Mouse (Mus musculus) limb, embryonic 10.5 days (tissue): Measurements from ENCODE around the gene Tpi1. TPM values are rescaled to one million over a fixed set of nuclear protein-coding genes. Genes with fewer than 3 reads are reported as not detected.

Experiments used
- DNase-seq: peaks from one replicate; pipeline ENCODE4 v3.0.0-alpha.2; 2017; ENCODE audit warnings: low spot score
- H3K27ac ChIP-seq: fragments of 300-500 bp; sonication (generic); 2 replicates; pipeline ENCODE4 v1.5.1; 2016; ENCODE audit warnings: mild to moderate bottlenecking
- H3K27me3 ChIP-seq: fragments of 300-500 bp; sonication (generic); 2 replicates; pipeline ENCODE4 v1.6.1; 2016; ENCODE audit warnings: low read depth, mild to moderate bottlenecking; ENCODE audit not compliant: poor library complexity, severe bottlenecking
- H3K36me3 ChIP-seq: fragments of 300-500 bp; sonication (generic); 2 replicates; pipeline ENCODE4 v1.6.1; 2016; ENCODE audit warnings: mild to moderate bottlenecking, moderate library complexity
- H3K4me1 ChIP-seq: fragments of 300-500 bp; sonication (generic); 2 replicates; pipeline ENCODE4 v1.6.1; 2016
- H3K4me3 ChIP-seq: fragments of 300-500 bp; sonication (generic); 2 replicates; pipeline ENCODE4 v1.5.1; 2016; ENCODE audit warnings: mild to moderate bottlenecking, moderate library complexity
- H3K9me3 ChIP-seq: fragments of 300-500 bp; sonication (generic); replicated peaks from 2 replicates; pipeline ENCODE4 v1.6.1; 2016; ENCODE audit warnings: mild to moderate bottlenecking
- WGBS: fragments of 180-500 bp; shearing (Covaris S2); methylation state at CpG from one replicate; pipeline ENCODE4 v1.1.7; 2016; 5-methylcytosine and 5-hydroxymethylcytosine counted together
- polyA plus RNA-seq: library from polyadenylated mRNA; unstranded; fragments of >200 nt; fragmentation: Nextera tagmentation; extraction: Ambion mirVana; gene quantifications from 2 replicates; pipeline ENCODE4 v1.2.1, GENCODE M21; 2016

Tpi1 gene
- polyA plus RNA-seq, 1 experiment from 2014 or later, result 831 TPM

- peak within 1 kb of the TSS; percentile 80 for H3K4me3 ChIP-seq
- H3K9me3 ChIP-seq, result no peaks in the 10 kb centered on the region
- DNase-seq, result peak; percentile 96
- H3K4me1 ChIP-seq, result peaks cover 34% of the 10 kb centered on the region
- under 1% methylated on average over 55 of the region's 55 CpGs for WGBS
- H3K36me3 ChIP-seq, result peaks cover 64% of the 10 kb centered on the region
- no peaks in the 10 kb centered on the region for H3K27me3 ChIP-seq
- H3K27ac ChIP-seq, result peak within 1 kb of the TSS; percentile 90
Measured at GRCm38 (mm10) chr6:124828868-124829798, 15.0 kb upstream of the Tpi1 start, which contains the start of the genes Usp5 and Cdca3. Gene Usp5 (minus strand): TSS chr6:124829484. Gene Cdca3 (plus strand): TSS chr6:124829547.

GRCm38 (mm10) chr6:124828101-124828592, 14.1 kb upstream of the Tpi1 start:
- H3K9me3 ChIP-seq, result no peaks in the 10 kb centered on the region
- peaks cover 64% of the 10 kb centered on the region for H3K36me3 ChIP-seq
- peak overlapping the region; percentile 90 for H3K27ac ChIP-seq
- H3K27me3 ChIP-seq, result no peaks in the 10 kb centered on the region
- WGBS, result 25% methylated on average over 10 of the region's 10 CpGs
- DNase-seq, result peak; percentile 53
- peaks cover 30% of the 10 kb centered on the region for H3K4me1 ChIP-seq
- peak overlapping the region; percentile 80 for H3K4me3 ChIP-seq

- H3K27me3 ChIP-seq, result no peaks in the 10 kb centered on the region
Measured at GRCm38 (mm10) chr6:124822049-124822448, 8.0 kb upstream of the Tpi1 start.

GRCm38 (mm10) chr6:124820891-124821290, 6.8 kb upstream of the Tpi1 start:
- H3K9me3 ChIP-seq, result no peaks in the 10 kb centered on the region
- H3K4me1 ChIP-seq, result no peaks in the 10 kb centered on the region
- no peak overlapping the region for H3K27ac ChIP-seq
- H3K4me3 ChIP-seq, result no peak overlapping the region
- no peak for DNase-seq
- WGBS, result 94% methylated on average over 5 of the region's 5 CpGs
- peaks cover 100% of the 10 kb centered on the region for H3K36me3 ChIP-seq
- H3K27me3 ChIP-seq, result no peaks in the 10 kb centered on the region

More at GRCm38 (mm10) chr6:124822049-124822448, 8.0 kb upstream of the Tpi1 start:
- Histone ChIP-seq H3K36me3 (peaks cover 99% of the 10 kb centered on the region), H3K4me3 (no peak overlapping the region), H3K4me1 (no peaks in the 10 kb centered on the region), H3K27ac (no peak overlapping the region), H3K9me3 (no peaks in the 10 kb centered on the region)
- DNase-seq, result no peak
- WGBS, result 98% methylated on average over 4 of the region's 4 CpGs

- WGBS, result 89% methylated on average over 8 of the region's 8 CpGs
- no peak for DNase-seq
- no peaks in the 10 kb centered on the region for H3K9me3 ChIP-seq
- peaks cover 84% of the 10 kb centered on the region for H3K36me3 ChIP-seq
- no peaks in the 10 kb centered on the region for H3K27me3 ChIP-seq
- H3K27ac ChIP-seq, result no peak overlapping the region
- no peak overlapping the region for H3K4me3 ChIP-seq
- H3K4me1 ChIP-seq, result peaks cover 18% of the 10 kb centered on the region
Measured at GRCm38 (mm10) chr6:124817971-124818370, 3.9 kb upstream of the Tpi1 start.

GRCm38 (mm10) chr6:124817563-124817962, 3.5 kb upstream of the Tpi1 start:
- no peaks in the 10 kb centered on the region for H3K9me3 ChIP-seq
- no peaks in the 10 kb centered on the region for H3K27me3 ChIP-seq
- H3K4me3 ChIP-seq, result no peak overlapping the region
- H3K4me1 ChIP-seq, result peaks cover 22% of the 10 kb centered on the region
- DNase-seq, result no peak
- H3K36me3 ChIP-seq, result peaks cover 83% of the 10 kb centered on the region
- 98% methylated on average over 8 of the region's 8 CpGs for whole genome bisulfite sequencing
- H3K27ac ChIP-seq, result no peak overlapping the region

- Histone ChIP-seq H3K4me3 (no peak overlapping the region), H3K27ac (no peak overlapping the region), H3K4me1 (peaks cover 26% of the 10 kb centered on the region), H3K27me3 (no peaks in the 10 kb centered on the region), H3K9me3 (no peaks in the 10 kb centered on the region), H3K36me3 (peaks cover 83% of the 10 kb centered on the region)
- 95% methylated on average over 11 of the region's 11 CpGs for WGBS
- no peak for DNase-seq
Measured at GRCm38 (mm10) chr6:124817125-124817524, 3.0 kb upstream of the Tpi1 start.

GRCm38 (mm10) chr6:124816611-124817010, 2.5 kb upstream of the Tpi1 start:
- H3K27ac ChIP-seq, result no peak overlapping the region
- no peaks in the 10 kb centered on the region for H3K27me3 ChIP-seq
- WGBS, result 92% methylated on average over 4 of the region's 4 CpGs
- H3K9me3 ChIP-seq, result no peaks in the 10 kb centered on the region
- no peak for DNase-seq
- peaks cover 83% of the 10 kb centered on the region for H3K36me3 ChIP-seq
- no peak overlapping the region for H3K4me3 ChIP-seq
- peaks cover 31% of the 10 kb centered on the region for H3K4me1 ChIP-seq

GRCm38 (mm10) chr6:124814858-124815774, 1.0 kb upstream of the Tpi1 start:
- Histone ChIP-seq H3K4me3 (peak overlapping the region; percentile 69; the same call in 1 of the 2 replicates), H3K4me1 (peaks cover 34% of the 10 kb centered on the region), H3K27me3 (no peaks in the 10 kb centered on the region), H3K36me3 (peaks cover 83% of the 10 kb centered on the region), H3K9me3 (no peaks in the 10 kb centered on the region), H3K27ac (peak overlapping the region; percentile 95)
- no peak for DNase-seq
- 85% methylated on average over 9 of the region's 9 CpGs for WGBS

- no peaks in the 10 kb centered on the region for H3K27me3 ChIP-seq
- H3K27ac ChIP-seq, result peak overlapping the region; percentile 95
- H3K4me1 ChIP-seq, result peaks cover 41% of the 10 kb centered on the region
Measured at GRCm38 (mm10) chr6:124814448-124814847, 352 bp upstream of the Tpi1 start.

GRCm38 (mm10) chr6:124813496-124813895, 600 bp downstream of the Tpi1 start:
- H3K27me3 ChIP-seq, result no peaks in the 10 kb centered on the region
- H3K27ac ChIP-seq, result peak overlapping the region; percentile 95
- under 1% methylated on average over 18 of the region's 18 CpGs for WGBS
- peaks cover 50% of the 10 kb centered on the region for H3K4me1 ChIP-seq
- DNase-seq, result peak; percentile 80
- H3K9me3 ChIP-seq, result no peaks in the 10 kb centered on the region
- peaks cover 71% of the 10 kb centered on the region for H3K36me3 ChIP-seq
- H3K4me3 ChIP-seq, result peak overlapping the region; percentile 69

More at GRCm38 (mm10) chr6:124814448-124814847, 352 bp upstream of the Tpi1 start:
- no peaks in the 10 kb centered on the region for H3K9me3 ChIP-seq
- H3K4me3 ChIP-seq, result peak overlapping the region; percentile 69
- peak; percentile 50 for DNase-seq
- 36% methylated on average over 8 of the region's 8 CpGs for WGBS
- H3K36me3 ChIP-seq, result peaks cover 80% of the 10 kb centered on the region

GRCm38 (mm10) chr6:124812848-124813247, 1.2 kb downstream of the Tpi1 start:
- no peaks in the 10 kb centered on the region for H3K9me3 ChIP-seq
- peak overlapping the region; percentile 69 for H3K4me3 ChIP-seq
- peak overlapping the region; percentile 95 for H3K27ac ChIP-seq
- DNase-seq, result no peak
- peaks cover 64% of the 10 kb centered on the region for H3K36me3 ChIP-seq
- peaks cover 56% of the 10 kb centered on the region for H3K4me1 ChIP-seq
- WGBS, result 25% methylated on average over 9 of the region's 9 CpGs
- H3K27me3 ChIP-seq, result no peaks in the 10 kb centered on the region
